Mouse (Mus musculus): ENCODE results near the gene Rab31. TPM values are rescaled to one million over a fixed set of nuclear protein-coding genes. Genes with fewer than 3 reads are reported as not detected.

Gene Rab31
- total and polyA plus RNA-seq, 3 experiments, result 0.79 to 2.8 (median 1.2) TPM

GRCm38 (mm10) chr17:65786225-65786624 is 13.7 kb upstream of the Rab31 start:
- Histone ChIP-seq H3K4me2 (ENCODE audit: insufficient read depth, low read depth, poor library complexity, severe bottlenecking) (no peak overlapping the region), H3K27me3 (replicated peaks) (no peaks in the 10 kb centered on the region), H3K9me3 (replicated peaks; ENCODE audit: low read length) (no peaks in the 10 kb centered on the region), H3K9ac (ENCODE audit: insufficient read depth, low read depth) (no peak overlapping the region), H3K4me3 (replicated peaks in 1 of 3; ENCODE audit: low read depth in 2 of 3, low read length in 2 of 3, poor library complexity in 1 of 3) (no peak overlapping the region), H3K27ac (ENCODE audit: insufficient read depth, low read depth) (no peak overlapping the region), H3K4me1 (ENCODE audit: control insufficient read depth in 1 of 2, insufficient read depth in 2 of 2) (peaks cover 23 to 69% of the 10 kb centered on the region in 2 experiments), H3K79me2 (replicated peaks; ENCODE audit: control insufficient read depth, extremely low read depth, insufficient read depth, poor library complexity, severe bottlenecking) (peaks cover 35% of the 10 kb centered on the region), H3K36me3 (replicated peaks in 1 of 2; ENCODE audit: control insufficient read depth in 1 of 2, insufficient read depth in 1 of 2, low read length in 1 of 2) (peaks cover 2 to 22% of the 10 kb centered on the region in 2 experiments)
- DNase-seq (ENCODE audit: extremely low read depth), result no peak
- dilution Hi-C loops (cut with MboI; ENCODE audit: extremely low pct_ligation_motif_present, extremely low pct_unique_long_range_greater_than_20kb, low sequenced_read_pairs) (no loop called here), in situ Hi-C loops (cut with MboI; ENCODE audit: low pct_ligation_motif_present, low pct_unique_long_range_greater_than_20kb, low sequenced_read_pairs) (no loop called here)
- TF ChIP-seq TBP (conservative IDR thresholded peaks at IDR 0.05; ENCODE audit: low read depth, low read length), result no peak
- no peak for TF ChIP-seq MEF2A (IDR thresholded peaks at IDR 0.05; ENCODE audit: borderline replicate concordance, low read depth, low read length)
- peak; percentile 43 for TF ChIP-seq SMC3 (IDR thresholded peaks at IDR 0.05; ENCODE audit: low read depth, low read length)
- peak in 1 of 2 experiments; percentile 56; a peak in 3 of 4 replicates for TF ChIP-seq CTCF (conservative IDR thresholded peaks at IDR 0.05 in 1 of 2, IDR thresholded peaks at IDR 0.05 in 1 of 2; ENCODE audit: low read depth in 2 of 2, low read length in 2 of 2)
- TF ChIP-seq GABPA (IDR thresholded peaks at IDR 0.05; ENCODE audit: insufficient replicate concordance, low read depth, low read length), result no peak
- peak; percentile 8 for TF ChIP-seq RAD21 (IDR thresholded peaks at IDR 0.05; ENCODE audit: low read depth, low read length)
- peak; percentile 7; the same call in 1 of the 2 replicates for TF ChIP-seq IRF4 (IDR thresholded peaks at IDR 0.05; ENCODE audit: low read depth, low read length)

- Histone ChIP-seq H3K9ac (ENCODE audit: insufficient read depth, low read depth) (no peak overlapping the region), H3K9me3 (replicated peaks; ENCODE audit: low read length) (no peaks in the 10 kb centered on the region), H3K4me1 (ENCODE audit: control insufficient read depth in 1 of 2, insufficient read depth in 2 of 2) (peaks cover 23 to 65% of the 10 kb centered on the region in 2 experiments), H3K79me2 (replicated peaks; ENCODE audit: control insufficient read depth, extremely low read depth, insufficient read depth, poor library complexity, severe bottlenecking) (peaks cover 35% of the 10 kb centered on the region), H3K36me3 (replicated peaks in 1 of 2; ENCODE audit: control insufficient read depth in 1 of 2, insufficient read depth in 1 of 2, low read length in 1 of 2) (peaks cover 2 to 22% of the 10 kb centered on the region in 2 experiments), H3K4me2 (ENCODE audit: insufficient read depth, low read depth, poor library complexity, severe bottlenecking) (no peak overlapping the region), H3K27ac (ENCODE audit: insufficient read depth, low read depth) (no peak overlapping the region), H3K27me3 (replicated peaks) (no peaks in the 10 kb centered on the region), H3K4me3 (replicated peaks in 1 of 3; ENCODE audit: low read depth in 2 of 3, low read length in 2 of 3, poor library complexity in 1 of 3) (no peak overlapping the region)
- in situ Hi-C loops (cut with MboI; ENCODE audit: low pct_ligation_motif_present, low pct_unique_long_range_greater_than_20kb, low sequenced_read_pairs) (no loop called here), dilution Hi-C loops (cut with MboI; ENCODE audit: extremely low pct_ligation_motif_present, extremely low pct_unique_long_range_greater_than_20kb, low sequenced_read_pairs) (no loop called here)
- DNase-seq (ENCODE audit: extremely low read depth), result no peak
- TF ChIP-seq MEF2A (IDR thresholded peaks at IDR 0.05; ENCODE audit: borderline replicate concordance, low read depth, low read length) (no peak), SMC3 (IDR thresholded peaks at IDR 0.05; ENCODE audit: low read depth, low read length) (no peak), POLR2A (IDR thresholded peaks at IDR 0.05; ENCODE audit: low read depth, low read length) (no peak), UBTF (IDR thresholded peaks at IDR 0.05; ENCODE audit: low read depth, low read length) (no peak), ZMIZ1 (IDR thresholded peaks at IDR 0.05; ENCODE audit: low read depth, low read length) (no peak), MAZ (IDR thresholded peaks at IDR 0.05; ENCODE audit: low read depth, low read length) (no peak), IRF4 (IDR thresholded peaks at IDR 0.05; ENCODE audit: low read depth, low read length) (no peak), ZNF384 (IDR thresholded peaks at IDR 0.05; ENCODE audit: low read depth, low read length) (no peak), NELFE (IDR thresholded peaks at IDR 0.05; ENCODE audit: low read depth, low read length) (no peak), SIN3A (IDR thresholded peaks at IDR 0.05; ENCODE audit: low read length) (no peak), RAD21 (IDR thresholded peaks at IDR 0.05; ENCODE audit: low read depth, low read length) (no peak), PAX5 (IDR thresholded peaks at IDR 0.05; ENCODE audit: low read length) (no peak), GABPA (IDR thresholded peaks at IDR 0.05; ENCODE audit: insufficient replicate concordance, low read depth, low read length) (no peak), MAFK (IDR thresholded peaks at IDR 0.05; ENCODE audit: insufficient replicate concordance, low read length) (no peak), E2F4 (IDR thresholded peaks at IDR 0.05; ENCODE audit: insufficient replicate concordance, low read depth, low read length) (no peak)
Measured at GRCm38 (mm10) chr17:65785707-65786106, 13.2 kb upstream of the Rab31 start.

Measured in CH12.LX (cell line).